Mouse (Mus musculus): Measurements from ENCODE around the gene Ces1f. TPM values are rescaled to one million over a fixed set of nuclear protein-coding genes. Genes with fewer than 3 reads are reported as not detected.
A peak's percentile ranks its signal among the peaks of the same experiment; 100 is the strongest.
"Not testable (repeated sequence)": the region's sequence is repeated elsewhere in the genome, so short reads cannot be mapped to it uniquely, and the experiment has no call there.

Ces1f gene
- not detected for total RNA-seq (2021)

GRCm38 (mm10) chr8:93279556-93279955 lies at the start of gene Ces1f:
Gene Ces1f (minus strand): TSS chr8:93279747.
- no peak for DNase-seq (ENCODE audit: low spot score in 2 of 2)
- intact Hi-C loops (cut with DNase I) = no loop called here

GRCm38 (mm10) chr8:93325123-93325522 lies 45.6 kb upstream of the Ces1f start:
- intact Hi-C loops (cut with DNase I) = no loop called here
- DNase-seq (ENCODE audit: low spot score in 2 of 2) = no peak

- intact Hi-C loops (cut with DNase I) = no loop called here
- no peak for DNase-seq (ENCODE audit: low spot score in 2 of 2)
Measured at GRCm38 (mm10) chr8:93317031-93317430, 37.5 kb upstream of the Ces1f start.

GRCm38 (mm10) chr8:93315557-93315956 lies 36.0 kb upstream of the Ces1f start:
- intact Hi-C loops (cut with DNase I) = no loop called here
- DNase-seq (ENCODE audit: low spot score in 2 of 2) = no peak

GRCm38 (mm10) chr8:93283896-93284295 lies 4.3 kb upstream of the Ces1f start:
- no peak for DNase-seq (ENCODE audit: low spot score in 2 of 2)
- intact Hi-C loops (cut with DNase I) = no loop called here

GRCm38 (mm10) chr8:93282349-93282748 lies 2.8 kb upstream of the Ces1f start:
- intact Hi-C loops (cut with DNase I) = no loop called here
- no peak for DNase-seq (ENCODE audit: low spot score in 2 of 2)

GRCm38 (mm10) chr8:93278176-93278805 lies 1.3 kb downstream of the Ces1f start:
- DNase-seq (ENCODE audit: low spot score in 2 of 2) = peak in 1 of 2 experiments; percentile 12
- intact Hi-C loops (cut with DNase I) = no loop called here

GRCm38 (mm10) chr8:93274609-93275008 lies 4.9 kb downstream of the Ces1f start:
- no peak for DNase-seq (ENCODE audit: low spot score in 2 of 2)
- intact Hi-C loops (cut with DNase I) = no loop called here

GRCm38 (mm10) chr8:93273321-93273720 lies 6.2 kb downstream of the Ces1f start:
- intact Hi-C loops (cut with DNase I) = no loop called here
- peak; percentile 23 to 47 for DNase-seq (ENCODE audit: low spot score in 2 of 2)

GRCm38 (mm10) chr8:93272686-93273085 lies 6.9 kb downstream of the Ces1f start:
- DNase-seq (ENCODE audit: low spot score in 2 of 2) = no peak
- intact Hi-C loops (cut with DNase I) = no loop called here

GRCm38 (mm10) chr8:93261436-93261835 lies 18.1 kb downstream of the Ces1f start:
- no peak for DNase-seq (ENCODE audit: low spot score in 2 of 2)
- intact Hi-C loops (cut with DNase I) = no loop called here

- intact Hi-C loops (cut with DNase I) = no loop called here
- no peak for DNase-seq (ENCODE audit: low spot score in 2 of 2)
Measured at GRCm38 (mm10) chr8:93252400-93252925, 27.1 kb downstream of the Ces1f start.

GRCm38 (mm10) chr8:93246057-93246456 lies 33.5 kb downstream of the Ces1f start:
- no peak for DNase-seq (ENCODE audit: low spot score in 2 of 2)
- intact Hi-C loops (cut with DNase I) = no loop called here

GRCm38 (mm10) chr8:93239884-93240283 lies 39.7 kb downstream of the Ces1f start:
- intact Hi-C loops (cut with DNase I) = no loop called here
- DNase-seq (ENCODE audit: low spot score in 2 of 2) = no peak

GRCm38 (mm10) chr8:93235681-93236080 lies 43.9 kb downstream of the Ces1f start:
- intact Hi-C loops (cut with DNase I) = no loop called here
- no peak for DNase-seq (ENCODE audit: low spot score in 2 of 2)

- intact Hi-C loops (cut with DNase I) = no loop called here
Measured at GRCm38 (mm10) chr8:93234706-93235105, 44.8 kb downstream of the Ces1f start.

GRCm38 (mm10) chr8:93234068-93234467 lies 45.5 kb downstream of the Ces1f start:
- DNase-seq (ENCODE audit: low spot score in 2 of 2) = no peak
- intact Hi-C loops (cut with DNase I) = no loop called here

More at GRCm38 (mm10) chr8:93234706-93235105, 44.8 kb downstream of the Ces1f start:
- DNase-seq (ENCODE audit: low spot score in 2 of 2) = no peak

GRCm38 (mm10) chr8:93229446-93229845 lies 50.1 kb downstream of the Ces1f start, which contains the start of gene Ces1e:
Gene Ces1e (minus strand): TSS chr8:93229619.
- intact Hi-C loops (cut with DNase I) = no loop called here

GRCm38 (mm10) chr8:93228673-93229370 lies 50.7 kb downstream of the Ces1f start:
- intact Hi-C loops (cut with DNase I) = no loop called here
- DNase-seq (ENCODE audit: low spot score in 2 of 2) = no peak

More at GRCm38 (mm10) chr8:93229446-93229845, 50.1 kb downstream of the Ces1f start, which contains the start of gene Ces1e:
- no peak for DNase-seq (ENCODE audit: low spot score in 2 of 2)

GRCm38 (mm10) chr8:93226471-93226870 lies 53.1 kb downstream of the Ces1f start:
- DNase-seq (ENCODE audit: low spot score in 2 of 2); intact Hi-C loops (cut with DNase I): not testable (repeated sequence)

- intact Hi-C loops (cut with DNase I) = no loop called here
- DNase-seq (ENCODE audit: low spot score in 2 of 2) = no peak
Measured at GRCm38 (mm10) chr8:93221896-93222295, 57.7 kb downstream of the Ces1f start.

Data from left cerebral cortex, postnatal 36 days (tissue).